Mouse (Mus musculus) G1E-ER4 (cell line): ENCODE data around the gene Qsox1. TPM values are rescaled to one million over a fixed set of nuclear protein-coding genes. Genes with fewer than 3 reads are reported as not detected.

ENCODE experiments used
- GATA1 ChIP-seq: IDR thresholded peaks from one replicate; pipeline ENCODE4 v1.8.0; 2012; ENCODE audit warnings: low read length, inconsistent platforms
- polyA plus RNA-seq: library from polyadenylated mRNA; stranded (reverse); fragments of >175 nt; gene quantifications from 2 replicates; pipeline ENCODE4 v1.2.3, GENCODE M21; 2012

Gene Qsox1
- not detected in 2 replicates for polyA plus RNA-seq

- TF ChIP-seq GATA1 = no peak
These were observed at the start of gene Qsox1 for GRCm38 (mm10) chr1:155812581-155813499. Gene Qsox1, minus strand, starts transcription at chr1:155812889.

GRCm38 (mm10) chr1:155854926-155855702, 42.4 kb upstream of the Qsox1 start:
- no peak for TF ChIP-seq GATA1

GRCm38 (mm10) chr1:155853009-155853408, 40.3 kb upstream of the Qsox1 start:
- no peak for TF ChIP-seq GATA1

- TF ChIP-seq GATA1 = no peak
These were observed 31.5 kb upstream of the Qsox1 start for GRCm38 (mm10) chr1:155844235-155844634.

- no peak for TF ChIP-seq GATA1
These were observed 30.8 kb upstream of the Qsox1 start for GRCm38 (mm10) chr1:155843538-155843937.

GRCm38 (mm10) chr1:155835667-155836066, 23.0 kb upstream of the Qsox1 start:
- TF ChIP-seq GATA1 = no peak

- no peak for TF ChIP-seq GATA1
These were observed 20.9 kb upstream of the Qsox1 start for GRCm38 (mm10) chr1:155833610-155834009.

- no peak for TF ChIP-seq GATA1
These were observed 19.3 kb upstream of the Qsox1 start for GRCm38 (mm10) chr1:155831958-155832357.

- no peak for TF ChIP-seq GATA1
These were observed 18.2 kb upstream of the Qsox1 start for GRCm38 (mm10) chr1:155830861-155831260.

- no peak for TF ChIP-seq GATA1
These were observed 15.1 kb upstream of the Qsox1 start for GRCm38 (mm10) chr1:155827703-155828295.

GRCm38 (mm10) chr1:155826803-155827395, 14.2 kb upstream of the Qsox1 start:
- no peak for TF ChIP-seq GATA1

- no peak for TF ChIP-seq GATA1
These were observed 13.4 kb upstream of the Qsox1 start for GRCm38 (mm10) chr1:155825940-155826716.

GRCm38 (mm10) chr1:155820646-155821045, 8.0 kb upstream of the Qsox1 start:
- no peak for TF ChIP-seq GATA1

- TF ChIP-seq GATA1 = no peak
These were observed 3.5 kb upstream of the Qsox1 start for GRCm38 (mm10) chr1:155816167-155816566.
